Mouse (Mus musculus): ENCODE measurements around the gene 2610001J05Rik. TPM values are rescaled to one million over a fixed set of nuclear protein-coding genes. Genes with fewer than 3 reads are reported as not detected.
A peak's percentile ranks its signal among the peaks of the same experiment; 100 is the strongest.
"Not testable (repeated sequence)": the region's sequence is repeated elsewhere in the genome, so short reads cannot be mapped to it uniquely, and the experiment has no call there.

The 2610001J05Rik gene
- polyA plus RNA-seq, 1 experiment from 2014 or later: 130 TPM

DNA sequence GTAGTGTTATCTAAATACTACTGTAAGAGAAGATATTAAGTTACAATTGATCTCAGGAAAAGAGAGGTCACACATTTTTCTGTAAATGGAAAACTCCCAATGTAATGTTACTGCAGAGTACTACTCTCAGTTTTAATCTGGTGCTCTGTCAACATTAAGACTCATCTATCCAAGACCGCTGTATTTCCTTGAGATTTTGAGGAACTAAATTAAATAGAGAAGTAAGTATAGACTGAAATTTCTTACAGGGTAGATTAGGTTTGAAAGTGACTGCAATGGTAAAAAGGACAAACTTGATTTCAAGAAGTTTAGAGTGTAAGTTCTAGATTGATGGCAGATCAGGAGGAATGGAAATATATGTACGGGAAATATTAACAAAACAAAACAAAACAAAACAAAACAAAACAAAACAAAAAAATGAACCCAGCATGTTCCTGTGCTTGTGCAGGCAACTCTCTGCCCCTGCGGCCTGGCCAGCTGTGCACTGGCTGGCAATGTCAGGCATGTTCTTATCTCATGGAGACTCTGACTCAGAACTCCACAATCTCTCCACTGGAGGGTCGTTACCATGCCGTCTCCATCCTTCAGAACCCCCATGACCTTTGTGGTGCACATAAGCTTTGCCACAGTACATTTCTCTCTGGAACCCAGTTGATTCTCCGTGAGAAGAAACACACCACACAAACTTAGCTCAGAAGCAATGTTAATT, 11.3 kb downstream of the 2610001J05Rik start:
- WGBS: 83% methylated on average over 6 of the region's 6 CpGs

GRCm38 (mm10) chr6:13854230-13854629, 17.1 kb downstream of the 2610001J05Rik start:
- H3K4me2 ChIP-seq (replicated peaks): no peak overlapping the region
- H3K4me1 ChIP-seq: no peaks in the 10 kb centered on the region
- H3K27me3 ChIP-seq: no peaks in the 10 kb centered on the region
- H3K27ac ChIP-seq (replicated peaks): no peak overlapping the region
- WGBS: 22% methylated on average over 11 of the region's 11 CpGs
- H3K9ac ChIP-seq: no peak overlapping the region
- no peaks in the 10 kb centered on the region for H3K36me3 ChIP-seq
- H3K4me3 ChIP-seq (replicated peaks): no peak overlapping the region
- ATAC-seq (ENCODE audit: insufficient number of reproducible peaks, low FRiP score, low TSS enrichment, low read depth): no peak
- no peaks in the 10 kb centered on the region for H3K9me3 ChIP-seq (replicated peaks)

More for the DNA sequence above, 11.3 kb downstream of the 2610001J05Rik start:
- H3K9ac ChIP-seq: no peak overlapping the region
- H3K36me3 ChIP-seq: no peaks in the 10 kb centered on the region
- ATAC-seq (ENCODE audit: insufficient number of reproducible peaks, low FRiP score, low TSS enrichment, low read depth): no peak
- no peak overlapping the region for H3K4me3 ChIP-seq (replicated peaks)
- no peaks in the 10 kb centered on the region for H3K27me3 ChIP-seq
- no peaks in the 10 kb centered on the region for H3K9me3 ChIP-seq (replicated peaks)
- no peaks in the 10 kb centered on the region for H3K4me1 ChIP-seq
- H3K4me2 ChIP-seq (replicated peaks): no peak overlapping the region
- H3K27ac ChIP-seq (replicated peaks): no peak overlapping the region

GRCm38 (mm10) chr6:13853244-13853643, 18.1 kb downstream of the 2610001J05Rik start:
- no peak for ATAC-seq (ENCODE audit: insufficient number of reproducible peaks, low FRiP score, low TSS enrichment, low read depth)
- Histone ChIP-seq H3K27ac (replicated peaks) (no peak overlapping the region), H3K4me1 (no peaks in the 10 kb centered on the region), H3K9ac (no peak overlapping the region), H3K4me2 (replicated peaks) (no peak overlapping the region), H3K9me3 (replicated peaks) (no peaks in the 10 kb centered on the region), H3K36me3 (no peaks in the 10 kb centered on the region), H3K4me3 (replicated peaks) (no peak overlapping the region), H3K27me3 (no peaks in the 10 kb centered on the region)
- 70% methylated on average over 4 of the region's 4 CpGs for WGBS

DNA sequence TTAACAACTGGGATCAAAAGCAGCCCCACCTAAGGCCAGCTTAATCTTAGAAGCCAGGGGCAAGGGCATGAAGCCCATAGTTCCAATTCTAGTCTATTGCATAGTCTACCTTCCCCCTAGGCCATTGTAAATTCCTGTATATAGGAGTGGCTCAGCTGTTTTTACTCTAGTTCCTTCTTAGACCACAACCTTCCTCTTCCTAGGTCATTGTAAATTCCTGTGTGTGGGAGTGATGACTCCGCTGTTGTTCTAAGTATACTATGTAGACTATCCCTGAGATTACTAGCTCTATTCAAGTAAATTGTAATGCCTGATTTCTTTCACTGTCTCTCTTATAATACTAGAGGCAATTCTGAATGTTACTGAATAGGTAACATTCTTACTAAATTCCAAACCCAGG, 25.3 kb downstream of the 2610001J05Rik start:
- H3K4me2 ChIP-seq (replicated peaks); H3K4me1 ChIP-seq; H3K36me3 ChIP-seq; H3K27me3 ChIP-seq; H3K9ac ChIP-seq; H3K4me3 ChIP-seq (replicated peaks); ATAC-seq (ENCODE audit: insufficient number of reproducible peaks, low FRiP score, low TSS enrichment, low read depth); H3K9me3 ChIP-seq (replicated peaks); H3K27ac ChIP-seq (replicated peaks): not testable (repeated sequence)
- 98% methylated on average over 1 of the region's 1 CpGs for WGBS

- Histone ChIP-seq H3K9ac (peak within 1 kb of the TSS; percentile 70), H3K36me3 (no peaks in the 10 kb centered on the region), H3K4me2 (replicated peaks) (peak within 1 kb of the TSS; percentile 90), H3K4me1 (peaks cover 5% of the 10 kb centered on the region; the same call in 1 of the 2 replicates), H3K27me3 (no peaks in the 10 kb centered on the region), H3K27ac (replicated peaks) (peak within 1 kb of the TSS; percentile 81), H3K9me3 (replicated peaks) (no peaks in the 10 kb centered on the region), H3K4me3 (replicated peaks) (peak within 1 kb of the TSS; percentile 68)
- no peak for ATAC-seq (ENCODE audit: insufficient number of reproducible peaks, low FRiP score, low TSS enrichment, low read depth)
- 40% methylated on average over 18 of the region's 18 CpGs for WGBS
These were observed 31.8 kb downstream of the 2610001J05Rik start, which contains the start of gene Gpr85 for GRCm38 (mm10) chr6:13839345-13840054. TSS of gene Gpr85 (minus strand) at chr6:13839942.

GRCm38 (mm10) chr6:13838677-13839344, 32.5 kb downstream of the 2610001J05Rik start:
- Histone ChIP-seq H3K9ac (peak overlapping the region; percentile 70), H3K4me1 (peaks cover 5% of the 10 kb centered on the region; the same call in 1 of the 2 replicates), H3K36me3 (no peaks in the 10 kb centered on the region), H3K9me3 (replicated peaks) (no peaks in the 10 kb centered on the region), H3K27ac (replicated peaks) (peak overlapping the region; percentile 81), H3K4me2 (replicated peaks) (peak overlapping the region; percentile 90), H3K4me3 (replicated peaks) (peak overlapping the region; percentile 68), H3K27me3 (no peaks in the 10 kb centered on the region)
- ATAC-seq (ENCODE audit: insufficient number of reproducible peaks, low FRiP score, low TSS enrichment, low read depth): peak; percentile 82; the same call in 1 of the 2 replicates
- WGBS: under 1% methylated on average over 41 of the region's 41 CpGs

- peak overlapping the region; percentile 68 for H3K4me3 ChIP-seq (replicated peaks)
- H3K27me3 ChIP-seq: no peaks in the 10 kb centered on the region
- H3K9me3 ChIP-seq (replicated peaks): no peaks in the 10 kb centered on the region
- H3K27ac ChIP-seq (replicated peaks): peak overlapping the region; percentile 81; the same call in 1 of the 2 replicates
- H3K4me2 ChIP-seq (replicated peaks): peak overlapping the region; percentile 90
- H3K9ac ChIP-seq: peak overlapping the region; percentile 70
- under 1% methylated on average over 19 of the region's 19 CpGs for WGBS
- H3K36me3 ChIP-seq: no peaks in the 10 kb centered on the region
- no peak for ATAC-seq (ENCODE audit: insufficient number of reproducible peaks, low FRiP score, low TSS enrichment, low read depth)
- H3K4me1 ChIP-seq: peaks cover 5% of the 10 kb centered on the region; the same call in 1 of the 2 replicates
These were observed 33.2 kb downstream of the 2610001J05Rik start for GRCm38 (mm10) chr6:13837916-13838676.

DNA sequence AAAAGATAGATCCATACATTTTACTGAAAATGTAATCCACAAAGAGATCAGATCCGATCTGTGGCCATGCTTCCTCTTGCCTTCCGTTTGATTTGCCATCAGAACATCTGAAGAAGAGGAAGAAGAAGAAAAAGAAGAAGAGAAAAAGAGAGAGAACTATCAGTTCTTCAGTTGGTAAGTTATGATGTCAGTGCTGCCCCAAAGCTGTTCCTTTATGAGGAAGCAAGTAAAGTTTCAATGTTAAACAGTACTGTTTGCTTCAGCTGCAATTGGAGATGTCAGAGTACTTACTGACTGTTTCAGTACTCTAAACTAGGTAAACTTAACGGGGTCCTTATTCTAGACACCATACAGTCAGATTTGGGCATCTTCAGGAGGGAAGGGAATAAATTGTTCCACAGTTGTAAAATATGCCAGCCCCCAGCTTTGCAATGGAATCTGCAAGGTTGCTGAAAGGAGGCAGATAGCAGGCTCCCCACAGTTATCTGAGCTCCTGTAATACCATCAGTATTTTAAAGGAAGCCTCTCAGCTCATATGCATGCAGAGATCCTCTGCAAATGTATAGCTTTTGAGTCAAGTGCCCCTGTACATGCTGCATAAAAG, 34.2 kb downstream of the 2610001J05Rik start:
- peaks cover 5% of the 10 kb centered on the region; the same call in 1 of the 2 replicates for H3K4me1 ChIP-seq
- no peaks in the 10 kb centered on the region for H3K27me3 ChIP-seq
- H3K27ac ChIP-seq (replicated peaks): no peak overlapping the region
- 63% methylated on average over 3 of the region's 3 CpGs for WGBS
- H3K9me3 ChIP-seq (replicated peaks): no peaks in the 10 kb centered on the region
- no peaks in the 10 kb centered on the region for H3K36me3 ChIP-seq
- H3K4me2 ChIP-seq (replicated peaks): no peak overlapping the region
- no peak overlapping the region for H3K9ac ChIP-seq
- ATAC-seq (ENCODE audit: insufficient number of reproducible peaks, low FRiP score, low TSS enrichment, low read depth): no peak
- H3K4me3 ChIP-seq (replicated peaks): peak overlapping the region; percentile 68; the same call in 1 of the 2 replicates

DNA sequence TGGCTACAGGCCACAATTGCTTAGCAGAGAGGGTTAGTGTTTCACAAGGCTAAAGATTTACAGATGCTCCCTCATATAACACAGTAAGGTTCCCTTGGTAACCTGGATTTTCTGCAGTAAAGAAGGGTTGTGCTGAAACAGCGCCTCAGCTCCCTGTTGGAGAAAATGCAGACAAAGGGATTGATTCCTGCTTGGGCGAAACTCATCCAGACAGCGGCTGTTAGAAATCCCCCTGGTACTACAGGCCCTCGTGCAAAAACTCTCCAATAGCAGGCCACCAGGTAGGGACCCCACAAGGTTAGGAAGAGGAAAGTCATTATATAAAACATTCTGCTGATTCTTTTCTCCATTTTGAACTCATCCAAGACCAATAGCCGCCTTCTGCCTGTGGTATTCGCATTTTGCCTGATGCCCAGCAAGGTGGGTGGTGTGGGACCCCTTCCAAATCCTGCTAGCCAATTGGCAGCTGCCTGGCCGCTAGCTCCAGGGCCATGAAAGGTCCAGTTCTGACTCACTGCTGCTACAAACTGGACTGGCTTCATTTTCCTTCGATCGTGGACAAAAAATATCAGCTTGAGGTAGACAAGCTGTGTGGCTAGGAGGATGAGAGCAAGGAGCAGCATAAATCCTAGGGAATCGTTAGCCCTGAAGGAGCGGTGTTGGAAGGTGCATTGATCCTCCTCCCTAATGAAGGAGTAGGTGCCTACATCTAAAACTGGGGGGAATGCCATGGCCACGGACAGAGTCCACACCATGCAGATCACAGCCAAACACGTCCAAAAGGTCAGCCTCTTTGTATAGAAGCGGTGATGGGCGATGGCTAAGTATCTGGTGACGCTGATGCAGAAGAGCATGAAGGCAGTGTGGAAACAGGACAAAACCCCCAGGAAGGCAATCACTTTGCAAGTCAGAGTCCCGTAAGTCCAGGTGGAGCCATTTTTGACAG, 35.3 kb downstream of the 2610001J05Rik start:
- no peak overlapping the region for H3K4me2 ChIP-seq (replicated peaks)
- ATAC-seq (ENCODE audit: insufficient number of reproducible peaks, low FRiP score, low TSS enrichment, low read depth): no peak; the same call in 1 of the 2 replicates
- peaks cover 5% of the 10 kb centered on the region; the same call in 1 of the 2 replicates for H3K4me1 ChIP-seq
- H3K4me3 ChIP-seq (replicated peaks): no peak overlapping the region
- no peaks in the 10 kb centered on the region for H3K36me3 ChIP-seq
- WGBS: 61% methylated on average over 17 of the region's 17 CpGs
- no peak overlapping the region for H3K9ac ChIP-seq
- no peak overlapping the region for H3K27ac ChIP-seq (replicated peaks)
- no peaks in the 10 kb centered on the region for H3K27me3 ChIP-seq
- no peaks in the 10 kb centered on the region for H3K9me3 ChIP-seq (replicated peaks)
